Mouse (Mus musculus) hematopoietic stem cell, adult 5-6 weeks (primary cell): ENCODE measurements around the gene As3mt. TPM values are rescaled to one million over a fixed set of nuclear protein-coding genes. Genes with fewer than 3 reads are reported as not detected.

ENCODE experiments used
- ATAC-seq, 2 experiments: fragments of 125-278 bp in 1 of 2; replicated peaks in 1 of 2; 2 replicates each; pipeline ENCODE4 v1.8.0; 2016 to 2017; ENCODE audit warnings: inconsistent platforms in 2 of 2, mild to moderate bottlenecking in 2 of 2, moderate number of reproducible peaks in 2 of 2, low read depth in 1 of 2, moderate TSS enrichment in 1 of 2; ENCODE audit not compliant: low FRiP score in 2 of 2, poor library complexity in 2 of 2, severe bottlenecking in 2 of 2, insufficient read depth in 1 of 2, low TSS enrichment in 1 of 2
- total RNA-seq: library from RNA; stranded (forward); fragments of 172-1452, 232-1000 nt; gene quantifications from 2 replicates; pipeline ENCODE4 v1.2.3, GENCODE M21; 2017

The As3mt gene
- total RNA-seq, 1 experiment from 2014 or later: 62.6 TPM

- no peak for ATAC-seq
Measured at GRCm38 (mm10) chr19:46693146-46693545, 14.1 kb upstream of the As3mt start.

- no peak for ATAC-seq
Measured at GRCm38 (mm10) chr19:46696482-46696881, 10.8 kb upstream of the As3mt start.

GRCm38 (mm10) chr19:46696943-46697342 is 10.3 kb upstream of the As3mt start:
- ATAC-seq: no peak

GRCm38 (mm10) chr19:46697840-46698517 is 9.3 kb upstream of the As3mt start:
- ATAC-seq: peak; percentile 34 to 80; a peak in 2 of 4 replicates

GRCm38 (mm10) chr19:46699011-46699481 is 8.2 kb upstream of the As3mt start:
- ATAC-seq: peak; percentile 63 to 82

GRCm38 (mm10) chr19:46701156-46701555 is 6.1 kb upstream of the As3mt start:
- no peak for ATAC-seq

- ATAC-seq: peak; percentile 43 to 62; a peak in 3 of 4 replicates
Measured at GRCm38 (mm10) chr19:46705779-46706495, 1.3 kb upstream of the As3mt start.

GRCm38 (mm10) chr19:46706540-46707295 is 540 bp upstream of the As3mt start:
- no peak for ATAC-seq

- ATAC-seq: no peak
Measured at GRCm38 (mm10) chr19:46710614-46711013, 3.4 kb downstream of the As3mt start.

GRCm38 (mm10) chr19:46714234-46714633 is 7.0 kb downstream of the As3mt start:
- ATAC-seq: no peak

- no peak for ATAC-seq
Measured at GRCm38 (mm10) chr19:46715016-46715415, 7.8 kb downstream of the As3mt start.

- no peak for ATAC-seq
Measured at GRCm38 (mm10) chr19:46718150-46718549, 10.9 kb downstream of the As3mt start.

- no peak for ATAC-seq
Measured at GRCm38 (mm10) chr19:46724411-46724810, 17.2 kb downstream of the As3mt start.

- ATAC-seq: no peak
Measured at GRCm38 (mm10) chr19:46726142-46726541, 18.9 kb downstream of the As3mt start.

GRCm38 (mm10) chr19:46727140-46727736 is 20.0 kb downstream of the As3mt start:
- no peak for ATAC-seq

- no peak; a peak in 1 of 4 replicates for ATAC-seq
Measured at GRCm38 (mm10) chr19:46727945-46728540, 20.8 kb downstream of the As3mt start.

GRCm38 (mm10) chr19:46728909-46729308 is 21.7 kb downstream of the As3mt start:
- no peak for ATAC-seq
